Mouse (Mus musculus) midbrain, embryonic 12.5 days (tissue): ENCODE results near the gene Dnm3. TPM values are rescaled to one million over a fixed set of nuclear protein-coding genes. Genes with fewer than 3 reads are reported as not detected.

Experiments
- ATAC-seq: fragments of 200-750 bp; cut with Nextera tagmentation; 2 replicates; pipeline ENCODE4 v1.8.0; 2017; ENCODE audit warnings: low read depth, moderate TSS enrichment, moderate library complexity; ENCODE audit not compliant: low FRiP score
- H3K27ac ChIP-seq: fragments of 300-500 bp; sonication (generic); replicated peaks from 2 replicates; pipeline ENCODE4 v1.5.1; 2016; ENCODE audit warnings: mild to moderate bottlenecking
- H3K27me3 ChIP-seq: fragments of 300-500 bp; sonication (generic); 2 replicates; pipeline ENCODE4 v1.6.1; 2016; ENCODE audit warnings: mild to moderate bottlenecking
- H3K36me3 ChIP-seq: fragments of 300-500 bp; sonication (generic); 2 replicates; pipeline ENCODE4 v1.6.1; 2016
- H3K4me1 ChIP-seq: fragments of 300-500 bp; sonication (generic); 2 replicates; pipeline ENCODE4 v1.6.1; 2016
- H3K4me2 ChIP-seq: fragments of 300-500 bp; sonication (generic); replicated peaks from 2 replicates; pipeline ENCODE4 v1.6.1; 2016; ENCODE audit warnings: mild to moderate bottlenecking, moderate library complexity
- H3K4me3 ChIP-seq: fragments of 300-500 bp; sonication (generic); 2 replicates; pipeline ENCODE4 v1.5.1; 2016; ENCODE audit warnings: mild to moderate bottlenecking
- H3K9ac ChIP-seq: fragments of 300-500 bp; sonication (generic); replicated peaks from 2 replicates; pipeline ENCODE4 v1.6.1; 2016; ENCODE audit warnings: mild to moderate bottlenecking, moderate library complexity
- H3K9me3 ChIP-seq: fragments of 300-500 bp; sonication (generic); 2 replicates; pipeline ENCODE4 v1.6.1; 2016; ENCODE audit warnings: mild to moderate bottlenecking
- WGBS: fragments of 180-500 bp; shearing (Covaris S2); methylation state at CpG from one replicate; pipeline ENCODE4 v1.1.7; 2016; 5-methylcytosine and 5-hydroxymethylcytosine counted together
- microRNA counts: library from miRNA; unstranded; fragments of <30 nt; microRNA quantifications from one replicate; lab custom pipeline; 2017
- microRNA-seq: library from miRNA; unstranded; fragments of <30 nt; microRNA quantifications from one replicate; pipeline ENCODE4, GENCODE M21; 2017
- polyA plus RNA-seq: library from polyadenylated mRNA; unstranded; fragments of >200 nt; fragmentation: Nextera tagmentation; extraction: Ambion mirVana; gene quantifications from 2 replicates; pipeline ENCODE4 v1.2.1, GENCODE M21; 2016

Gene Dnm3
- polyA plus RNA-seq, 1 experiment from 2014 or later, result 14.2 TPM

GRCm38 (mm10) chr1:161952599-161952998 lies 525.2 kb downstream of the Dnm3 start:
- H3K27ac ChIP-seq, result no peak overlapping the region
- H3K4me2 ChIP-seq, result no peak overlapping the region
- no peaks in the 10 kb centered on the region for H3K4me1 ChIP-seq
- H3K27me3 ChIP-seq, result no peaks in the 10 kb centered on the region
- no peaks in the 10 kb centered on the region for H3K9me3 ChIP-seq
- WGBS, result 62% methylated on average over 1 of the region's 1 CpGs
- no peak overlapping the region for H3K4me3 ChIP-seq
- no peak overlapping the region for H3K9ac ChIP-seq
- no peak for ATAC-seq
- no peaks in the 10 kb centered on the region for H3K36me3 ChIP-seq

DNA sequence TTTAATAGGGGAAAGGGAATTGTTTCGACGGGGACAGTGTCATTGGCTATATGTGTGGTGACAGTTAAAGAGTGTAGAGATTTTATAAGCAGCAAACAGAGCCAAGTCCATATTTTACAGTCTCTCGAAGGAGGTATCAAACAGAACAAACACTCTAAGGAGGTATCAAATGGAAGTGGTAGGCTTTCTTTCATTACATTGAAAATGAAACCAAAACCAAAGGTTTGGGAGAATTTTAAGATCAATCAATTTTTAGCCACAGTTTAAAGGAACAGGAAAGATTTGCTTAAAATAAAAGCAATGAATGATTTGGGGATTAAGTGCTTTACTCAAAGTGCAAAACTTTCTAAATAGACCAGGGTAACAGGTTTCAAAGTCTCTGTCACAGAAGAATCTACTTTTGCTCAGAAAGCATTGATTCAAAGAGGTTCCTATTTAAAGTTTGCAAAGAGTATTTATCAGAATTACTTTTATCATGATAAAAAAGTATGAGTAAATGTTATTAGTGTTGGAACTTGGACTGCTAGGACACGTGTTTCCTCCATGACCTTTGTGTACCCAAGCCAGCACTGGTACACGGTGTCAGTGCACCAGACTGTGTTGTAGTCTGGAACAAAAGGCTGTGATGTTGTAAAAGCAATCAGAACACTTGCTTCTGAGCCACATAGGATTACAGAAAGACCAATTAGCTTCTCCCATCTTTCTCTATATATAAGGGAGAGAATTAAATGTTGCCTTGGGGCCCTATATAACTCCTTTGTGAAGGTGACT lies 526.6 kb downstream of the Dnm3 start:
- Histone ChIP-seq H3K4me3 (no peak overlapping the region), H3K9ac (no peak overlapping the region), H3K4me2 (no peak overlapping the region), H3K4me1 (no peaks in the 10 kb centered on the region), H3K9me3 (no peaks in the 10 kb centered on the region), H3K27ac (no peak overlapping the region), H3K36me3 (no peaks in the 10 kb centered on the region), H3K27me3 (no peaks in the 10 kb centered on the region)
- ATAC-seq, result no peak
- WGBS, result 81% methylated on average over 5 of the region's 5 CpGs

DNA sequence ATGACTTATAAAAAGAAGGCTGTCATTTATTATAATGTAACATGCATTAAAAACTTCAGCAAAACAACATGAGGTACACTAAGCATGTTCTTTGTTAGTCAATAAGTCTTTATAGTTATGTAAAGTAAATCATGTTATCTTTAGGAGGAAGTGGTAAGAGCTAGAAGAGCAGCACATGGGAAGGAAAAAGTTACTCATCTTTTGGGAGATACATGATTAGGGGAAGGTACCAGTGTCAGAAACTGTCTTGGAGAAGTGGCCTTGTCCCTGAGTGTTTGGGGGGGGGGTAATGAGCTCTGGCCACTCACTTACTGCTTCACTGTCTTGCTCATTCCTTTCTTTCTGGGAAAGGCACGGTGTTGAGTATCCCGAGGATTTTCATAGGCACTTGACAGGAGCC lies 535.8 kb downstream of the Dnm3 start:
- H3K4me3 ChIP-seq, result no peak overlapping the region
- H3K36me3 ChIP-seq, result no peaks in the 10 kb centered on the region
- ATAC-seq, result no peak
- no peaks in the 10 kb centered on the region for H3K27me3 ChIP-seq
- H3K9ac ChIP-seq, result no peak overlapping the region
- H3K9me3 ChIP-seq, result no peaks in the 10 kb centered on the region
- no peak overlapping the region for H3K27ac ChIP-seq
- WGBS, result 89% methylated on average over 2 of the region's 2 CpGs
- H3K4me1 ChIP-seq, result no peaks in the 10 kb centered on the region
- no peak overlapping the region for H3K4me2 ChIP-seq

MicroRNAs within 50 kb of the gene (microRNA counts, 519-probe panel; counts per million panel counts)
- microRNA mmu-miR-199a-3p (lab: Ali Mortazavi, UCI) (9,009 counts per million, percentile 94 among the panel's probes with 10 or more counts), microRNA mmu-miR-199a-5p (lab: Ali Mortazavi, UCI) (7,747 counts per million, percentile 87 among the panel's probes with 10 or more counts), microRNA mmu-miR-214 (lab: Ali Mortazavi, UCI) (not detected)

Small RNA genes within 50 kb of the gene (microRNA-seq; reads per million reads assigned to microRNA genes)
- gene Mir199a-2 (43.0 reads per million, percentile 42 among the genes with 10 or more reads in this experiment), gene Mir214 (3,022 reads per million, percentile 87 among the genes with 10 or more reads in this experiment)

Other genes starting within 250 kb of the Dnm3 start
- 22.5 and 24.0 TPM in 2 replicates for gene Mettl13, start 70.5 kb upstream of the Dnm3 start, polyA plus RNA-seq
- gene Vamp4, start 92.5 kb upstream of the Dnm3 start, polyA plus RNA-seq, result 66.0 and 68.8 TPM in 2 replicates
- not detected in 2 replicates for gene Myoc, start 161.1 kb upstream of the Dnm3 start, polyA plus RNA-seq
- gene Myocos, start 180.2 kb upstream of the Dnm3 start, polyA plus RNA-seq, result not detected in 2 replicates